Mouse (Mus musculus) gonadal fat pad, adult 2 months (tissue): Measurements from ENCODE around the gene Ing4. TPM values are rescaled to one million over a fixed set of nuclear protein-coding genes. Genes with fewer than 3 reads are reported as not detected.
"Not testable (repeated sequence)": the region's sequence is repeated elsewhere in the genome, so short reads cannot be mapped to it uniquely, and the experiment has no call there.

Source experiments
- DNase-seq: peaks from one replicate; pipeline ENCODE4 v3.0.0-alpha.2; 2012; ENCODE audit warnings: low read depth
- polyA plus RNA-seq: library from polyadenylated mRNA; depleted of rRNA; stranded (reverse); fragments of >200 nt; gene quantifications from 2 replicates; pipeline ENCODE4 v1.2.3, GENCODE M21; 2012; rRNA removed

Gene Ing4
- 43.6 and 59.6 TPM in 2 replicates for polyA plus RNA-seq

DNA sequence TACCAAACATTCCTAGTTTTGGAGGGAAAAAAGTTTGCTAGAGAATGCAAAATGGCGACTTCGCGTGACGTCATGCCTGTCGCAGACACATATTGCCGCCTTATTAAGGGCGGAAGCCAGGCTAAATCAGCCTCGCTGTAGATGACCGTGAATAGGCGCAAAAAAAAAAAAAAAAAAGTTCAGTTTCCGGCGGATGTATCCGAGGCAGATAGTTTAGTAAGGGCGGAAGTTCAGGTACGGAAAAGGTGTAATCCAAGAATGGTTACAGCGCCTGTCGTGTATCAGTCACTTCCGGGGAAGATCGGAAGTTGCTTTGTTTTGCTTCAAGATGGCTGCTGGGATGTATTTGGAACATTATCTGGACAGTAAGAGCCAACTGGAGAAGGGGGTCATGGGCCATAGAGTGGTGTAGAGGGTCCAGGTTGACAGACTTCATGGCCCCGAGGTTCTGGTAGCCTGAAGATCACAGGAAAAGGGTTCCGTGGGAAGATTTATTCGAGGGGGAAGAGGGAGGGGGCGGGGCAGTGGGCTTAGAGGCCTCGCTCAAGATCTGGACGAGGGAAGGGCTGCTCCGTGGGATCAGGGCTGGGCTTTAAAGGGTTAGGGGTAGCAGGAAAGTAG, at the start of gene Ing4:
Gene Ing4 (plus strand): TSS at position 228 of the 621 bp plus-strand sequence.
- peak; percentile 94 for DNase-seq

DNA sequence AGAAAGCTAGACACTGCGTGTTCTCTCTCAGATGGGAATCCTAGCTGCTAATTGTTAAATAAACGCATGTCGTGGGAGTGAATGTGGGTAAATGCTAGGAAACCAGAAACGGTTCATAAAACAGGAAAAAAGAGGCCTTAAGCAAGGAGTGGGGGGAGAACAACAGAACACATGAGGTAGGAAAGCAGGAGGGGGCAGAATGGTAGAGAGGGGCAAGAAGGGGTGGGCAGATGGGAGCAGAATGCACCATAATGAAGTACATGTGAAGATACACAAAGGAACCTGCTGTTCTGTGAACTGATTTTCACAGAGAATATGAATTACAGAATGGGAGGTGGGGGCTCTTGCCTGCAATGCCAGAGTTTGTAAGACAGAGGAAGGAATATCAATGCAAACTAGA, 47.3 kb upstream of the Ing4 start:
- no peak for DNase-seq

GRCm38 (mm10) chr6:124993365-124993764, 46.2 kb upstream of the Ing4 start:
- no peak for DNase-seq

- DNase-seq: no peak
Observed at GRCm38 (mm10) chr6:124993876-124994275, 45.7 kb upstream of the Ing4 start.

DNA sequence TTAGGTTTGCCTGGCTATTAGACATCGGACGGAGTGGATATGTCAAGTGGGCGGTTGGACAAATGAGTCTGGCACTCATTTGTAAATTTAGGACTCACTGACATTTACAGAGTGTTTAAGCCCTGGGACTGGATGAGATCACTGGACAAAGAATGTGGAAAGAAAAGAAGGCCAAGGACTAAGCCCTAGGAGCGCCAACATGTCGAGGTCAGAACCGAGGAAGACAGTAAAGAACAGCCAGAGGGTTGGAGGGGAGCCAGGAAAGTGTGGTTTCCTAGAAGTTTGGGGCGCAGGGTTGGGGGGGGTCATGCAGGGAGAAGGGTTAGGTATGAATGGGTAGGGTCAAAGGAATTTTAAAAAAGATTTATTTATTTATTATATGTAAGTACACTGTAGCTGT, 44.3 kb upstream of the Ing4 start:
- no peak for DNase-seq

DNA sequence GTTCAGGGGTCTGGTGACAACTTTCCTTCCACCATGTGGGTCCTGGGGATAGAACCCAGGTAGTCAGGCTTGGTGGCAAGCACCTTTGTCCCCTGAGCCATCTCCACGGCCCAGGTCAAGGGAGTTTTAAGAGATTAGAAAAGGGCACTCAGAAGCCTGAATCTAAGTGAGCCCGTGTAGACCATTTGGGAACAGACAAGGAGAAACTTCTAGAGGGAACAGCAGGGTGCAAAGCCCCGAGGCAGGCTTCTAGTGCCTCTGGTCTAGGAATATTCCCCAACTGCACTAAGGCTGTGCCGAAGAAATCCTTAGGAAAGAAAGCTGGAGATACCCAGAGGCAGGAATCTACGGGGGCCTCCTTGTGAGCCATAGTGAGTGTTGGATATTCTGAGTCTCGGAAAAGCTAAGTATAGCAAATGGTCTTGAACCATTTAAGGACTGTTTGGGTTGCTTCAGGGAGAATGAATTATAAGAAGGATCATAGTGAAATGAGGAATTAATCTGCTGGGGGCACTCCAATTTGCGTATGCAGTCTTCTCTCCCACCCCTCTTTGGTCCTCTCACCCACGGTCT, 43.6 kb upstream of the Ing4 start:
- DNase-seq: no peak

DNA sequence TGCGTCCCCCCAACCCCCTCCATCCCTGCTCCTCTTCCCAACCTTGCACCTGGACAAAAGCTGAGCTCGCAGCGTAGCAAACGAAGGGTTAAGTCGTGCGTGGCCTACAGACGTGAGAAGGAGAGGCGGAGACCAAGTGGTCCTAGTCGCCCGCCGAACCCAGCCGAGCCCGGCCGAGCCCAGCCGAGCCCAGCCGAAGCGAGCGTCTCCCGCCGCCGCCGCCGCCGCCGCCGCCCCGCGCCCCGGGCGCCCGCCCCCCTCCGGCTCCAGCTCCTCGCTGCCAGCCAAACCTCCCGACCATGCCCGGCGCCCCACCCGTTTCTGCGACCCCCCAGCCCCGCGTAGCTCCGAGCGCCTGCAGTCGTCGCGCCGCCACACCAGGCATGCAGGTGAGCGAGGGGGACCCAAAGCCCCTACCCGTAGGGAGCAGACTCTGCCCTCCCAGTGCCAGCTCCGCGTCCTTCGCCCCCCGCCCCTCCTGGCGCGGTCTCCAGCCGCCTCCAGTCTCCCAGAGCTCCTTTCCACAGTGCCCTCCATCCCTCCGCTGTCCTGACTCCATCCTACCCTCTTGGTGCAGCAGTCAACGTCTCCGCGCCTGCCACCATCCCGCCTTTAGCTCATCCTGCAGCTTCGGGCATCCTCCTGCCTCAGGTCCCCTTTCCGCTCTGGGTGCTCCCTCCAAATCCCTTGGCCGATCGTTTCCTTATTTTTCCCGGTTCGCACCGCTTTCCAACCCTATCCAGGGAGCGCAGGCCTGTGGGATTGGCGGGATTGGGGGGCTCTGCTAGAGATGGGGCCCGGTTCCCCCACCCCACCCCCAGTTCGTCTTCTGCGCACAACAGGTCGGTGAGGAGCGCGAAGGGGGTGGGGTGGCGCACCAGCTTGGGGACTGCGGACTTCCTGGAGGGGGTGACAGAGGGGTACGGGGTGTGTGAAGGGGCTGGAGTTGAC, 42.7 kb upstream of the Ing4 start, which contains the start of gene Pianp:
Gene Pianp (plus strand): TSS at position 144 of the 951 bp plus-strand sequence.
- DNase-seq: no peak

DNA sequence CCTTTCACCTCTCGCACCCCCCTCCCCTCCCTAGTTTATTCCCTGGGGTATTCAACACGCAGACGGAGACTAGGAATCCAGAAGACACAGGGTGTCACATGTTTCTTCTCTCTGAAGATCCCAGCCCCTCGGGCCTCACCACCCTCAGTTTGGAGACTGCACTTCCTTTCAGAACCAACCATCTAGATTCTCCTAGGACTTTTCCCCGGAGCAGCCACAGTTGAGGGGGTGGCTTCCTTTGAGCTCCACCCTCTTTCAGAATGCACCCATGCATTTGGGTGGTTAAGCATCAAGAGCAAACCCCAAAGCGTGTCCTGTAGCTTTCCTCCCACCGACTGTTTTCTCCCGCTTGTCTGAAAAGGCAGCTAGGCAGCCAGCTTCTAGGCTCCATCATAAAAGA, 41.5 kb upstream of the Ing4 start:
- no peak for DNase-seq

GRCm38 (mm10) chr6:124999091-124999490, 40.5 kb upstream of the Ing4 start:
- DNase-seq: no peak

DNA sequence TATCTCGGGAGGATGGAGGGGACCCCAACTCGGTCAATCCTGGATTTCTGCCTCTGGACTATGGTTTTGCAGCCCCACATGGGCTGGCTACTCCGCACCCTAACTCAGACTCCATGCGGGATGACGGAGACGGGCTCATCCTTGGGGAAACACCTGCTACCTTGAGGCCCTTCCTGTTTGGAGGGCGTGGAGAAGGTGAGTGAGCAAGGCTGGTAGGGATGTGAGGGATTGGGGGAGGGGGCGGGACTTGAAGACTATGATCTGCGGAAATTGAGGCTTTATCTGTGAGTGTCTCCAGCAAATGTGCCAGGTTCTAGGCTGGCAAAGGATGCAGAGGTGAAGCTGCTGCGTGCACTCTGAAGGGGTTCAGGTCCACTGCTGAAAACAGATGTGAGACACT, 40.0 kb upstream of the Ing4 start:
- no peak for DNase-seq

DNA sequence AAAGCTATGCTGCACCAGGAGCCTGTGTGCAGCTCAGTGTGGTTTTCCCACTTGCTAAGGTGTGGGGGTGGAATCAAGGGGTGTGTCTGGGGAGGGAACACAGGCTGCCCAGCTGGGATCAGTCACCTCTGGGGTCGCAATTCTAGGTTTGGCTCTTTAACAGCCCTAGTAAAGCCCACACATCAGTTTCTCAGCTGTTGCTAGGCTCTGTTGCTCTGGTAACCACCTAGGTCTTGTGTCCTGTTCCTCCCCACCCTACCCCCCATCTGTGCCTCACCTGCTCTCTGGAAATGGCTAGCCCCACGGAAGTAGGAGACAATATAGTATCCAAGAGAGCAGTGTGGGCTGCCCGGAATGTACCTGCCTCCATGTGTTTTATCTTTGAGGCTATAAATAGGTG, 35.9 kb upstream of the Ing4 start:
- no peak for DNase-seq

GRCm38 (mm10) chr6:125005086-125005485, 34.5 kb upstream of the Ing4 start:
- no peak for DNase-seq

GRCm38 (mm10) chr6:125008060-125008459, 31.5 kb upstream of the Ing4 start:
- no peak for DNase-seq

DNA sequence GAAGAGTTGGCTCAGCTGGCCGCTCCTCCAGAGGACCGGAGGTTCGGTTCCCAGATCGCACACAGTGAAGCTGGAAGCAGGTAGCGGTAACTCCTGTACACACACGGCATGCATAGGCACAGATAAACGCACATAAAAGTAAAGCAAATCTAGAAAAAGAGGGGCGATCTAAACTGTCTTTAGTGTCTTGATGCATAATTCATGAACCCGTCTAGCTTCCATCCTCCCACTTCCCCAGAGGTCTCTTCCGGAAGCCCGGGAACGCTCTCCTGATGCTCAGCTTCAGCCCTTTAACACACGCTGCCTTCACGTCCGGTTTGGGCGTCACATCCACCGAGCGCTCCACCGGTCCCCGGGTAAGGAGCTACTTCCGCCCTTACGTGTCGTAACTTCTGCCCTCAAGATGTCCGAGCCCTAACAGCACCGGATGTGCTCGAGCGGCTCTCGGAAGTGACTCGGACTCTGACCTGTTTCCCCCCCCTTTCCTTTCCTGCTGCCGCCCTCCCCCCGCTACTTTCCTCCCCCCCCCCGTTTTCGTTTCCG, 30.9 kb upstream of the Ing4 start:
- peak; percentile 90 for DNase-seq

- no peak for DNase-seq
Observed at GRCm38 (mm10) chr6:125009129-125009180, 30.6 kb upstream of the Ing4 start, which contains the start of gene Zfp384. Gene Zfp384, plus strand, starts transcription at chr6:125009145.

GRCm38 (mm10) chr6:125009181-125010073, 30.1 kb upstream of the Ing4 start:
- no peak for DNase-seq

GRCm38 (mm10) chr6:125017682-125018081, 21.9 kb upstream of the Ing4 start:
- DNase-seq: no peak

- DNase-seq: not testable (repeated sequence)
Observed at GRCm38 (mm10) chr6:125030532-125030931, 9.0 kb upstream of the Ing4 start.

DNA sequence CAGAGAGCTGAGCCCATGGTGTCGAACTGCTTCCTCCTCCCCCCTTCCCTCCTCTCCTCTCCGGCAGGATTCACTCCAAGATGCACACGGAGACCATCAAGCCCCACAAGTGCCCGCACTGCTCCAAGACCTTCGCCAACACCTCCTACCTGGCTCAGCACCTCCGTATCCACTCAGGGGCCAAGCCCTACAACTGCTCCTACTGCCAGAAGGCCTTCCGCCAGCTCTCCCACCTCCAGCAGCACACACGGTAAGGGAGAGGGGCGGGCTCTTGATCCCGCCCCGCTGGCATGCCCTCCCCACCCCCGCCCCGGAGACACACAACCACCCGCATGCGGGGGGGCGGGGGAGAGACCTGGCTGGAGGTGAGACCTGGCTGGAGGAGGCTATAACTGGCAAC, 8.0 kb upstream of the Ing4 start:
- DNase-seq: no peak

GRCm38 (mm10) chr6:125038666-125039065, 894 bp upstream of the Ing4 start:
- DNase-seq: no peak

DNA sequence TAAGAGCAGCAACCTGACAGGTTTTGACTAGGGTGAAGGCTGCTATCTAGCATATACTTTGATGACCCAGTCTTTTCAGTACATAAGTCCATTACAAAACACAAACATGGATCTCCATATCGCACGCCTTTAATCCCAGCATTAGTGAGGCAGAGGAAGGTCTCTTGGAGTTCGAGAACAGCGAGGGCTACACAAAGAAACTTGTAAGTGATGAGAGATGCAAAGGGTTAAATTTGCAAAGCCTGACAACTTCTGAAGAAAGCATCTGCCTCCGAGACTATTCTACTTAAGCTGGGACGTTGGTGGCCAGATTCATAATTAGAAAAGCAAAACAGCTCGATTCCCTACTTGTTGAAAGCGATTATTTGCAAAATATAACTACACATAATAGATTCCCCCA, 429 bp upstream of the Ing4 start:
- no peak for DNase-seq

DNA sequence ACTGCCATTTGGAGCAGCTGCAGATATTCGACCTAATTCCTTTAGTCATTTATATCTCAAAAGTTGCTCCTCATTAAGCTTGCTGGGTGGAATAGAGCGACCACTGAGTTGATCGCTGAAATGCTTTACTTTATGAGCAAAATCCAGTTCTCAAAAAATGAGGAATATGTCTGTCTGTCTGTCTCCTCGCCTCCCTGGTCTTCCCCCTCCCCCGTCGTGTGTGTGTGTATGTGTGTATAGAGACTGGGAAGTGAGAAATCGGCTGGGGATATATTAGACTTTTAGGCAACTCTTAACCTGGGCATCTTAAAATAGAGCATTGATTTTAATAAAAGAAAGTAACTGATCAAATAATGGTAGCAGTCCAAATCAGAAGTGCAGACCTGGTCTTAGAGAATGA, 661 bp downstream of the Ing4 start:
- DNase-seq: no peak
